Mouse (Mus musculus) midbrain, embryonic 14.5 days (tissue): ENCODE results near the gene Lhx9. TPM values are rescaled to one million over a fixed set of nuclear protein-coding genes. Genes with fewer than 3 reads are reported as not detected.
A peak's percentile ranks its signal among the peaks of the same experiment; 100 is the strongest.

ENCODE experiments used
- ATAC-seq: fragments of 200-750 bp; cut with Nextera tagmentation; 2 replicates; pipeline ENCODE4 v1.8.0; 2017; ENCODE audit warnings: moderate number of reproducible peaks, moderate library complexity; ENCODE audit not compliant: low FRiP score, low TSS enrichment
- DNase-seq: peaks from one replicate; pipeline ENCODE4 v3.0.0-alpha.2; 2015
- H3K27ac ChIP-seq: fragments of 300-500 bp; sonication (generic); replicated peaks from 2 replicates; pipeline ENCODE4 v1.5.1; 2014; ENCODE audit warnings: mild to moderate bottlenecking, low read depth, low read length, moderate library complexity
- H3K27me3 ChIP-seq: fragments of 300-500 bp; sonication (generic); 2 replicates; pipeline ENCODE4 v1.6.1; 2014; ENCODE audit warnings: low read length, control low read depth, mixed read lengths; ENCODE audit not compliant: control insufficient read depth, insufficient read depth
- H3K36me3 ChIP-seq: fragments of 300-500 bp; sonication (generic); 2 replicates; pipeline ENCODE4 v1.6.1; 2014; ENCODE audit warnings: low read length, control low read depth; ENCODE audit not compliant: control insufficient read depth, insufficient read depth
- H3K4me1 ChIP-seq: fragments of 300-500 bp; sonication (generic); 2 replicates; pipeline ENCODE4 v1.6.1; 2014; ENCODE audit warnings: mild to moderate bottlenecking, antibody characterized with exemption, low read length, control low read depth; ENCODE audit not compliant: control insufficient read depth, insufficient read depth
- H3K4me2 ChIP-seq: fragments of 300-500 bp; sonication (generic); 2 replicates; pipeline ENCODE4 v1.6.1; 2014; ENCODE audit warnings: mild to moderate bottlenecking, low read length, moderate library complexity
- H3K4me3 ChIP-seq: fragments of 300-500 bp; sonication (generic); replicated peaks from 2 replicates; pipeline ENCODE4 v1.5.1; 2014; ENCODE audit warnings: low read depth, low read length
- H3K9ac ChIP-seq: fragments of 300-500 bp; sonication (generic); replicated peaks from 2 replicates; pipeline ENCODE4 v1.6.1; 2014; ENCODE audit warnings: mild to moderate bottlenecking, low read length, moderate library complexity
- H3K9me3 ChIP-seq: fragments of 300-500 bp; sonication (generic); 2 replicates; pipeline ENCODE4 v1.6.1; 2016; ENCODE audit warnings: low read length, control low read depth, mixed read lengths; ENCODE audit not compliant: control insufficient read depth
- WGBS: fragments of 180-500 bp; shearing (Covaris S2); extraction: QIAGEN DNeasy Blood & Tissue Kit; methylation state at CpG from one replicate; pipeline ENCODE4 v1.1.7; 2014; 5-methylcytosine and 5-hydroxymethylcytosine counted together
- polyA plus RNA-seq: library from polyadenylated mRNA; unstranded; fragments of >200 nt; fragmentation: Nextera tagmentation; extraction: Ambion mirVana; gene quantifications from 2 replicates; pipeline ENCODE4 v1.2.1, GENCODE M21; 2014

Gene Lhx9
- polyA plus RNA-seq, 1 experiment from 2014 or later = 129 TPM

DNA sequence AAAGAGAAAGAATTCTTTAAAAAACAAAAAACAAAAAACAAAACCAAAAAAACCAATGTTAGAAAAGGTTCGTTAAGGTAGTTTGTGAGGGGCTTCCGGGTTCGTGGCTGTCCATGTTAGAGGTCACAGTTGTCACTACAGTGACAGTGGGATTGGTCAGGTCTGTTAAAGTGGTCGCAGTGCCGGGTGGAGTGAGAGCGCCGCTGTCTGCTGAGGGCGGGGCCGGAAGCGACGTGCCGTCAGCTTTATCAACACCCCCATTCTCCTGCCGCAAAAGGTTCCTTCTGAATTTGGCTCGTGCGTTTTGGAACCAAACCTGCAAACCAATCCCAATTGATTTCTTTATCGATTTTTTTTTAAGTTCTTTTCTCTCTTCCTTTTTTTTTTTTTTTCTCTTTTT, 17.1 kb downstream of the Lhx9 start:
- Histone ChIP-seq H3K9me3 (no peaks in the 10 kb centered on the region), H3K27me3 (peaks cover 12% of the 10 kb centered on the region), H3K36me3 (peaks cover 12% of the 10 kb centered on the region), H3K4me3 (peak overlapping the region; percentile 26), H3K4me2 (peak overlapping the region; percentile 63), H3K27ac (peak overlapping the region; percentile 75), H3K9ac (peak overlapping the region; percentile 48), H3K4me1 (no peaks in the 10 kb centered on the region)
- WGBS = 1% methylated on average over 16 of the region's 16 CpGs
- ATAC-seq = peak; percentile 72; the same call in 1 of the 2 replicates
- peak; percentile 77 for DNase-seq

GRCm38 (mm10) chr1:138826841-138827240, 21.5 kb downstream of the Lhx9 start:
- Histone ChIP-seq H3K4me1 (no peaks in the 10 kb centered on the region), H3K4me2 (no peak overlapping the region), H3K27me3 (peaks cover 2% of the 10 kb centered on the region; the same call in 1 of the 2 replicates), H3K9ac (no peak overlapping the region), H3K27ac (no peak overlapping the region), H3K4me3 (no peak overlapping the region), H3K36me3 (0 out of 2 replicates have a peak, but pooled peaks cover under 1% of the 10 kb centered on the region), H3K9me3 (no peaks in the 10 kb centered on the region)
- 66% methylated on average over 6 of the region's 6 CpGs for WGBS
- DNase-seq (peak; percentile 28), ATAC-seq (no peak)

DNA sequence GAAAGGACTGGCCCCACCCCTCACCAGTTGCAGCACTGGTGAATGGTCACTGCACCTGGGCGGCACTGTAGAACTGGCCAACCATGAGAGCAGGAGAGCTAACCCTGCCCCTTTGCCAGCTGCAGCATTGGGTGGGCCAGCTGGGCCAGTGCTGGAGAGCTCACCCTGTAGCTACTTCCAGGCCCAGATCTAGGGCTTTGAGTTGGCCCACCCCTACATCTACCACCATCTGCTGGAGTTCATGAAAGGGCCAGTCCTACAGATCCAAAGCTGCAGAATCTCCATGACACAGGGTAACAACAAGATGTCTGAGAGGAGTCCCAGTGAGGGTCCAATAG, 25.4 kb downstream of the Lhx9 start:
- no peak for DNase-seq
- no peaks in the 10 kb centered on the region for H3K4me1 ChIP-seq
- no peak overlapping the region for H3K4me3 ChIP-seq
- H3K36me3 ChIP-seq = no peaks in the 10 kb centered on the region
- no peaks in the 10 kb centered on the region for H3K9me3 ChIP-seq
- no peaks in the 10 kb centered on the region for H3K27me3 ChIP-seq
- H3K4me2 ChIP-seq = no peak overlapping the region
- H3K9ac ChIP-seq = no peak overlapping the region
- 0 out of 2 replicates have a peak overlapping the region, but pooled peaks have one; percentile 20 for H3K27ac ChIP-seq
- WGBS = 100% methylated on average over 1 of the region's 1 CpGs
- ATAC-seq = 0 out of 2 replicates have a peak, but pooled peaks have one; percentile 5

DNA sequence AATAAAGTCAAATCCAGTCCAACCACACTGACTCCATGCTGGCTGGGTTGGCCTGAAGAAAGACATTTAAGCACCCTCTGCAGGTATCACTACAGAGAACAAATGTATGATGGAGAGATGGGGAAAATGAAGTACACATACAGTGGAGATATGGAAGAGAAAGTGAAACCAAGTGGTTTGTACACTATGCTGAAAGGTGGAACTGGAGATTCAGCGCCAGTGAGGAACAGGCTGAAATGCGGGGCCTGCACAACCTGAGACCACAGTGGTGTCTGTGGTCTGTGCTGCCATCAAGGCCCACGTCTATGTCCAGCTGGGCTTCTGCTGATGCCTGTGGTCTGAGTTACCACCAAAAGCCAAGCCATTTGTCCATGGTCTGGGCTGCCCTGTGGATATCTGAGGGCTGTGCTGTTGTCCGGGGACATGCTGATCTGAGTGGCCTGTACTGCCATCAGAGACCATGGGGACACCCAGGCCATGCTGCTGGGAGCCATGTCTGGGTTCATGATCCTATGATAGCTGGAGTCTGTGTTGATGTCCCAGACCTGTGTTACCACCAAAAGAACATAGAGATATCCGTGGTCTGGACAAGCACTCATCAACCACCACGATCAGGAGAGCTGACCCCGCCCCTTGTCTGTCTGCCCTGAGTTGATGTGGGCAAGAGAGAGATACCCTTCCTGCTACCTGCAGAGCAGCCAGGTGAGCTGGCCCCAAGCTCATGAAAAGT, 26.0 kb downstream of the Lhx9 start:
- H3K9me3 ChIP-seq = no peaks in the 10 kb centered on the region
- ATAC-seq (0 out of 2 replicates have a peak, but pooled peaks have one; percentile 38), DNase-seq (no peak)
- H3K27me3 ChIP-seq = no peaks in the 10 kb centered on the region
- H3K36me3 ChIP-seq = no peaks in the 10 kb centered on the region
- H3K27ac ChIP-seq = 0 out of 2 replicates have a peak overlapping the region, but pooled peaks have one; percentile 20
- no peak overlapping the region for H3K4me2 ChIP-seq
- H3K4me1 ChIP-seq = no peaks in the 10 kb centered on the region
- H3K9ac ChIP-seq = no peak overlapping the region
- H3K4me3 ChIP-seq = no peak overlapping the region
- 93% methylated on average over 7 of the region's 7 CpGs for WGBS

DNA sequence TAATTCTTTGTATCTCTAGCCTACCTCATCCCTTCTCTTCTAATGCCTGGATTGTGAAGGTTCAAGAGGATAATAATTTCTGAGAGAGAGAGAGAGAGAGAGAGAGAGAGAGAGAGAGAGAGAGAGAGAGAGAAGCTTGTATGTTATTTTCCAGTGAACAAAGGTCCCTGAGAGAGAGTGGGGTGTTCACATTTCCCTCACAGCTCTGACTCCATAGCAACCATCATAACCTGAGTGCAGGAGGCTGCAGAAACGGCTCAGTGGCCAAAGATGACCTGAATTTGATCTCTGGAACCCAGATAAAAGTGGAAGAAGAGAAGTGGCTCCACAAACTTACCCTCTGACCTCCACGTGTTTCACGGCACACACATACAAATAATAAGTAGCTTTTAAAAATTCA, 46.6 kb downstream of the Lhx9 start:
- H3K27ac ChIP-seq = no peak overlapping the region
- no peaks in the 10 kb centered on the region for H3K36me3 ChIP-seq
- H3K4me2 ChIP-seq = no peak overlapping the region
- no peaks in the 10 kb centered on the region for H3K9me3 ChIP-seq
- 0 out of 2 replicates have a peak, but pooled peaks cover 3% of the 10 kb centered on the region for H3K4me1 ChIP-seq
- H3K27me3 ChIP-seq = no peaks in the 10 kb centered on the region
- DNase-seq (no peak), ATAC-seq (no peak)
- WGBS = 62% methylated on average over 3 of the region's 3 CpGs
- no peak overlapping the region for H3K9ac ChIP-seq
- no peak overlapping the region for H3K4me3 ChIP-seq

DNA sequence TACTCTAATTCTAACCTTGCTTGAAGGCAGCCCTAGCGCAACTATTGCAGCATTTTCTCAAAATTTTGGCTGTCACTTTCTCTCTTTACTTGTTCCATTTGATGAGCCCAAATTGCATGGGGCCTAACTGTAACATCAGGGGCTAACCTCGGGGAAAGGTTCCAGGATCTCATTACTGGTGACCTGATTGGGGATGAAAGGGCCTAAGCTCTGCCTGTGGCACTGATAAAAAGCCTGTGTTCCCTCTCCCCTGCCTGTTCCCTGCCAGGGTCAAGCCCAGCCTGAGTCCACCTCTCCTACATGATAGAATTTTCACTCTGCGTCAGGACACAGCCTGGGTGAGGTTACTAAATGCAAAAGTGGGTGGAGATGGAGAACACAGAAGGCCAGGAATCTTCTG, 47.1 kb downstream of the Lhx9 start:
- 78% methylated on average over 3 of the region's 3 CpGs for whole genome bisulfite sequencing
- no peak for DNase-seq
- no peak overlapping the region for H3K4me3 ChIP-seq
- H3K9me3 ChIP-seq = no peaks in the 10 kb centered on the region
- no peak for ATAC-seq
- no peak overlapping the region for H3K9ac ChIP-seq
- no peaks in the 10 kb centered on the region for H3K27me3 ChIP-seq
- H3K4me2 ChIP-seq = no peak overlapping the region
- no peaks in the 10 kb centered on the region for H3K36me3 ChIP-seq
- H3K4me1 ChIP-seq = 0 out of 2 replicates have a peak, but pooled peaks cover 3% of the 10 kb centered on the region
- no peak overlapping the region for H3K27ac ChIP-seq

DNA sequence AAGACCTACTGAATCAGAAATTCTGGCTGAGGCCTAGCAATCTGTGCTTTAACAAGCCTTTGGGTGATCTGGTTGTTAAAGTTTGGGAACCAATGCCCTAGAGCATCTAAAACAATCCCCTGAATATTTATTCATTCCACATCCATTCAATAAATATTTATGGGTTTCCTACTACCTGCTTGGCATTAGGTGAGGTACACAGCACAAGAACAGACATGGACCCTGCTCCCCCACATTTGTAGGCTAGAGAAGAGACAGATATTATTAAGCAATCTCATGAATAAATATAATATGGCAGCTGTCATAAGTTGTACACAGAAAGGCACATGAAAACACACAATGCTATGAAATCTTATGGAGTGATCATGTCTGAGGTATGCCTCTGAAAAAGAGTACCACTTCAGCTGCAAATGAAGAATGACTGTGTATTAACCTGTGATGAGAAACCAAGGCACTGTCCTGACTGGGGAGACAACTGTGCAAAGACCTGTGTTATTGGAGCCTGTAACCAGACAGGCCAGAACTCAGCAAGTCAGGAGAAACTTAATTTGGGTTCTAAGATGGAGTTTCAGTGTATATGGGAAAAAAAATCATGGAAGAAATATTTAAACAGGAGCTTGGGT, 48.6 kb downstream of the Lhx9 start:
- Histone ChIP-seq H3K36me3 (no peaks in the 10 kb centered on the region), H3K27me3 (no peaks in the 10 kb centered on the region), H3K27ac (peak overlapping the region; percentile 22; the same call in 1 of the 2 replicates), H3K4me2 (no peak overlapping the region), H3K9ac (no peak overlapping the region), H3K4me3 (no peak overlapping the region), H3K9me3 (no peaks in the 10 kb centered on the region), H3K4me1 (0 out of 2 replicates have a peak, but pooled peaks cover 3% of the 10 kb centered on the region)
- ATAC-seq = no peak; the same call in 1 of the 2 replicates
- no peak for DNase-seq

DNA sequence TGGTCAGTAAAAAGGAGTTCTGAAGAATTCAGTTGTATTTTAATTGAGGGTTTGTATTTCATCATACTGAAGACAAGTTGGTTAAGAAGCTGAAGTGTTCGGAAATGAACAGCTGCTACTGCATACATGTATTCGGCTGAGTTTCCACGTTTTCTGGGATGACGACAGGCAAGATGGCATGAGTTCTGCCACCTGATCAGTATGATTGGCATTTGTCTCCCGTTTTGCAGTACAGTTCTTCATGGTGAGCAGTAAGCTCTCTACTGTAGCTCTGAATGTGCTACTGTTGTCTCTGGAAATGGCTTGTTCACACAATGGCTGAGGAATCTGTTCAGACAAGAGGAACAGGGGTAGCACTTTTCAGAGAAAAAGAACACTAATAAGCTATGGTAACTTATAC, 50.3 kb downstream of the Lhx9 start:
- WGBS = 89% methylated on average over 5 of the region's 5 CpGs
- Histone ChIP-seq H3K9ac (no peak overlapping the region), H3K27me3 (no peaks in the 10 kb centered on the region), H3K27ac (no peak overlapping the region), H3K4me2 (no peak overlapping the region), H3K4me1 (0 out of 2 replicates have a peak, but pooled peaks cover 3% of the 10 kb centered on the region), H3K9me3 (no peaks in the 10 kb centered on the region), H3K36me3 (no peaks in the 10 kb centered on the region), H3K4me3 (no peak overlapping the region)
- DNase-seq (no peak), ATAC-seq (no peak)

- ATAC-seq (no peak), DNase-seq (no peak)
- 54% methylated on average over 10 of the region's 10 CpGs for WGBS
These were observed 62.5 kb downstream of the Lhx9 start for GRCm38 (mm10) chr1:138785856-138786255.

More at GRCm38 (mm10) chr1:138785856-138786255, 62.5 kb downstream of the Lhx9 start:
- Histone ChIP-seq H3K4me3 (no peak overlapping the region), H3K27ac (no peak overlapping the region), H3K36me3 (no peaks in the 10 kb centered on the region), H3K4me2 (no peak overlapping the region), H3K9me3 (no peaks in the 10 kb centered on the region), H3K4me1 (no peaks in the 10 kb centered on the region), H3K9ac (no peak overlapping the region), H3K27me3 (no peaks in the 10 kb centered on the region)
